Mouse (Mus musculus): Measurements from ENCODE around the gene Cerkl. TPM values are rescaled to one million over a fixed set of nuclear protein-coding genes. Genes with fewer than 3 reads are reported as not detected.
A peak's percentile ranks its signal among the peaks of the same experiment; 100 is the strongest.

Gene Cerkl
- total and polyA plus RNA-seq, 2 experiments from 2014 or later, result 0.11 to 1.5 TPM

DNA sequence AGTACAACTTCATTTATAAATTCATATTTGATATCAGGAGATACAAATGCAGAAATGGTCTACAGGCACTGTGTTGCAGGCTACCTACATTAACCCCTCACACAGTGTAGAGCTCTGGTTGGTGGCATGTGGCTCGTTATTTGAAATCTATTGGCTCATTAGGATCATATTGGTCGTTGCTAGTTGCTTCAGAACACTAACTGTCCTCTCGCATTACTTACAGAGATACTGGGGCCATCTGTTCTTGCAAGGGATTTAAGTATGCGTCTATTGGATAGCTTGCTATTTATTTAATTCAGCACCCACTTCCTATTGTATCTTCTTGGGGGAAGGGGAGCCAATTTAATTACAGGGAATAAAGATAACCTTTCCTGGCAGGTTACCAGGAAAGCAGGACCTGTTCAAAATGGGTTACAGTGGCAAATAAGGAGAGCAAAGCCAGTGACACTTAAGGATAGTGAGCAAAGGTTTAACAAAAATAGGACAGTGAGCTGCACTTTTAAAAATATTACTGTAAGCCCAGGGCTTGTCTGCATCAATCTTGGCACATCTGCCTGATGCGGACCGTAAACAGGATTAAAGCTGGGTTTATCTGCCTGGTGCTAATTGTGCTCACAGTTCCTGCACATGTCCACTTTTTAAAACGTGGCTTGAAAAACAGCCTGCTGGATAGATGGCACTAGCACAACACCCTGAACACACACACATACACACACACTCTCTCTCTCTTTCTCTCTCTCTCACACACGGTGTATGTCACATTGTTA, 57.2 kb downstream of the Cerkl start:
- Histone ChIP-seq H3K27me3 (ENCODE audit: insufficient read depth, low read length) (no peaks in the 10 kb centered on the region), H3K9ac (replicated peaks; ENCODE audit: low read length, poor library complexity, severe bottlenecking) (no peak overlapping the region), H3K27ac (ENCODE audit: low read depth, low read length) (no peak overlapping the region), H3K4me3 (ENCODE audit: low read depth, low read length) (no peak overlapping the region), H3K36me3 (ENCODE audit: insufficient read depth, low read length) (no peaks in the 10 kb centered on the region), H3K9me3 (ENCODE audit: low read length) (no peaks in the 10 kb centered on the region), H3K4me1 (ENCODE audit: insufficient read depth, low read length) (no peaks in the 10 kb centered on the region), H3K4me2 (ENCODE audit: low read depth, low read length, poor library complexity, severe bottlenecking) (no peak overlapping the region)
- WGBS, result 26% methylated on average over 8 of the region's 8 CpGs
- DNase-seq (ENCODE audit: low spot score) (peak; percentile 73), ATAC-seq (ENCODE audit: low FRiP score) (peak; percentile 41; the same call in 1 of the 2 replicates)
- TF ChIP-seq CTCF (IDR thresholded peaks at IDR 0.05), result no peak

DNA sequence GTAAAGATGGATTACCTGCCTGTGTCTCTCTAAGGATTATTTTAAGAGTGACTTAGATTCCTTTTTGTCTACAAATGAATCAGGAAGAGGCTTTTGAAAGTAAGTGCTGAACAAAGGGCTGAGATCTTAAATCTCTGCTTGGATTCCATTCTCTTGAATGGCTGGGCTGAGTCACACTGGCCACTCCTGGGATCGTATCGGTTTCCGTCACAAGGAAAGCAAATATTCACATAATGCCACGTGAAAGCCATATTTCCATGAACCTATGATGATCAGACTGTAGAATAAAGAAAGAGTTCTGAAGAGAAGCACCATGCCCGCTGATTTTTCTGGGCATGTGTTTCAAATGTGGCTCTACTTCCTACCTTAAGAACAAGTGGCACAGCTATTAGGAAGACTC, 57.8 kb downstream of the Cerkl start:
- H3K36me3 ChIP-seq (ENCODE audit: insufficient read depth, low read length), result no peaks in the 10 kb centered on the region
- H3K27me3 ChIP-seq (ENCODE audit: insufficient read depth, low read length), result no peaks in the 10 kb centered on the region
- no peak overlapping the region for H3K4me2 ChIP-seq (ENCODE audit: low read depth, low read length, poor library complexity, severe bottlenecking)
- H3K4me1 ChIP-seq (ENCODE audit: insufficient read depth, low read length), result no peaks in the 10 kb centered on the region
- DNase-seq (ENCODE audit: low spot score) (no peak), ATAC-seq (ENCODE audit: low FRiP score) (no peak)
- no peak overlapping the region for H3K4me3 ChIP-seq (ENCODE audit: low read depth, low read length)
- TF ChIP-seq CTCF (IDR thresholded peaks at IDR 0.05), result no peak
- no peaks in the 10 kb centered on the region for H3K9me3 ChIP-seq (ENCODE audit: low read length)
- WGBS, result 51% methylated on average over 5 of the region's 5 CpGs
- no peak overlapping the region for H3K9ac ChIP-seq (replicated peaks; ENCODE audit: low read length, poor library complexity, severe bottlenecking)
- no peak overlapping the region for H3K27ac ChIP-seq (ENCODE audit: low read depth, low read length)

DNA sequence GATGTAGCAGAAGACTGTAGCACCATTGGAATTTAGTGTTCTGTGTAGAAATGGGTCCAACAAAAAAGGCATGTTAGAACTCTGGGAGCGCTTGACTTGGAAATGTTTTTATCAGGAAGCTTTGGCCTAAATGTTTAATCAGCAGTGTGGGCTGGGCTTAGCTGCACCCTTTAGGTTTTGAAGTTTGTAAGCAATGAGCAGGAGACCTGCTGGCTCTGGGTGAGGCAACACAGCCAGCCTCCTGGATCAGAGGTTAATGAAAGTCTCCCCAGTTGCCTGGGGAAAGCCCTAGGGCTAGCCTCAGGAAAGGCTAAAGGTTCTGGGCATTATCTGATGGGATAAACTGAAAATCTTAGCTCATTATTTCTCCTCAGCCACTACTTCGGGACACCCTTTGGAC, 58.2 kb downstream of the Cerkl start:
- Histone ChIP-seq H3K4me3 (ENCODE audit: low read depth, low read length) (no peak overlapping the region), H3K4me1 (ENCODE audit: insufficient read depth, low read length) (no peaks in the 10 kb centered on the region), H3K9ac (replicated peaks; ENCODE audit: low read length, poor library complexity, severe bottlenecking) (no peak overlapping the region), H3K9me3 (ENCODE audit: low read length) (no peaks in the 10 kb centered on the region), H3K27ac (ENCODE audit: low read depth, low read length) (no peak overlapping the region), H3K4me2 (ENCODE audit: low read depth, low read length, poor library complexity, severe bottlenecking) (no peak overlapping the region), H3K27me3 (ENCODE audit: insufficient read depth, low read length) (no peaks in the 10 kb centered on the region), H3K36me3 (ENCODE audit: insufficient read depth, low read length) (no peaks in the 10 kb centered on the region)
- TF ChIP-seq CTCF (IDR thresholded peaks at IDR 0.05), result no peak
- no peak for ATAC-seq (ENCODE audit: low FRiP score)
- 52% methylated on average over 2 of the region's 2 CpGs for WGBS
- no peak for DNase-seq (ENCODE audit: low spot score)

DNA sequence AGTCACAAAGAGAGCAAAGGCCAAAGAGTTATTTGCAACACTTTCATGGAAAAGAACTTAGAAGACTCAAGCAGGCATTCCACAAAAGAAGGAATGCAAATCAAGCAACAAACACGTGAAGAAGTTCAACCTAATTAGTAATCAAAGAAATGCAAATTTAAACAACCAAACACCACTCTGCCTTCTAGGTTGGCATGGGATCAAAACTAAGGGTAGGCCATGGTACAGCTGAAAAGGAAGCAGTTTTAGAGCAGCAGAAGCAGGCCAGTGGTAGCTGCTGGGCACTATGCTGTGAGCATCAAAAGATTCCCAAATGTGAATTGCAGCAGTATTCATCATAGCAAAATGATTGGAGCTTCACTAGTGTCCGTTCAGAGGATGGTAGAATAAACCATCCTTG, 59.5 kb downstream of the Cerkl start:
- no peak overlapping the region for H3K4me2 ChIP-seq (ENCODE audit: low read depth, low read length, poor library complexity, severe bottlenecking)
- no peak overlapping the region for H3K4me3 ChIP-seq (ENCODE audit: low read depth, low read length)
- WGBS, result 45% methylated on average over 2 of the region's 2 CpGs
- no peak overlapping the region for H3K9ac ChIP-seq (replicated peaks; ENCODE audit: low read length, poor library complexity, severe bottlenecking)
- no peaks in the 10 kb centered on the region for H3K27me3 ChIP-seq (ENCODE audit: insufficient read depth, low read length)
- H3K36me3 ChIP-seq (ENCODE audit: insufficient read depth, low read length), result no peaks in the 10 kb centered on the region
- H3K4me1 ChIP-seq (ENCODE audit: insufficient read depth, low read length), result no peaks in the 10 kb centered on the region
- no peaks in the 10 kb centered on the region for H3K9me3 ChIP-seq (ENCODE audit: low read length)
- no peak overlapping the region for H3K27ac ChIP-seq (ENCODE audit: low read depth, low read length)
- TF ChIP-seq CTCF (IDR thresholded peaks at IDR 0.05), result no peak
- no peak for ATAC-seq (ENCODE audit: low FRiP score)
- DNase-seq (ENCODE audit: low spot score), result no peak

DNA sequence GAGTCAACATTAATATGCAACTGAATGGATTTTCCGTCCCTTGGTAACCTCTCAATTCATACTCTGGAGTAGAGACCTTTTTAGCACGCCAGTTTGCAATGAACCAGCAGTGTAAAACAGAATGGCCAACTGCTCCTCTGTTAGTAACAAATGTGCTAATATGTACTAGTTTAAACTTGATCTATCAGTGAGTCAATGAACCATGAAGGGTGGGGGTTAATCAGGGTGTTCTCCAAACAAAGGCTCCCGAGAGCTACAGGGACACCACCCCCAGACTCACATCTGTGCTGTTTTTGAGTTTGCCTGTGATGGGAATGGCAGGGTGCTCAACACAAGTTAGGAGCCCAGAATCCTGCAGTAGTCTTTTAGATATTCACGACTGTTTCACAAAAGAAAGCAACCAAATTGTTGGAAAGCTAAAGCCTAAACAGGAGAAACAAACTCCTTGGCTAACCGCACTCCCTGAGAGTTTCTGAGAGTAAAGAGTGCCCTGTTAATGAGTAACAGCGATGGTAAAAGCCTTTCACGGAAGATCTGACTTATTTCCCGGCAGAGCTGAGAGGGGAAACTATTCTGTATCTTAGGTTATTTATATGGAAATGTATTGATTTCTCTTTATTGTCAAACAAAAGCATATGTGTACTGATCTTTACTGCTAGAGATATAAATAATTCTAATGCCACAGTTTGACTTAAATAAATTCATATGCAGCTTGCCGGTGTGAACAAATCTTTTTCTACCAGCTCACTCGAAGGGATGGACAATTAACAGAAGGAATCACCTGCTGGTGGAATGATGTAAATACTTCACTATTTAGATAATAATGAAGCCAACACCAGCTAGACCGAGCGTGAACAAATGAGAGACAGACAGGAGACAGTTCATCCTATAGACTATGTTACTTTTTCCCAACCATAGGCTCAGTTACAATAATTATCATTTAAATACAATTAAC, 77.2 kb downstream of the Cerkl start:
- no peaks in the 10 kb centered on the region for H3K4me1 ChIP-seq (ENCODE audit: insufficient read depth, low read length)
- no peaks in the 10 kb centered on the region for H3K36me3 ChIP-seq (ENCODE audit: insufficient read depth, low read length)
- H3K4me2 ChIP-seq (ENCODE audit: low read depth, low read length, poor library complexity, severe bottlenecking), result no peak overlapping the region
- ATAC-seq (ENCODE audit: low FRiP score) (no peak), DNase-seq (ENCODE audit: low spot score) (peak; percentile 37)
- WGBS, result 19% methylated on average over 12 of the region's 12 CpGs
- TF ChIP-seq CTCF (IDR thresholded peaks at IDR 0.05), result peak; percentile 36; the same call in 1 of the 2 replicates
- no peak overlapping the region for H3K9ac ChIP-seq (replicated peaks; ENCODE audit: low read length, poor library complexity, severe bottlenecking)
- no peaks in the 10 kb centered on the region for H3K27me3 ChIP-seq (ENCODE audit: insufficient read depth, low read length)
- H3K9me3 ChIP-seq (ENCODE audit: low read length), result no peaks in the 10 kb centered on the region
- no peak overlapping the region for H3K27ac ChIP-seq (ENCODE audit: low read depth, low read length)
- H3K4me3 ChIP-seq (ENCODE audit: low read depth, low read length), result no peak overlapping the region
